Mouse (Mus musculus): ENCODE measurements around the gene Tra2a.

DNA sequence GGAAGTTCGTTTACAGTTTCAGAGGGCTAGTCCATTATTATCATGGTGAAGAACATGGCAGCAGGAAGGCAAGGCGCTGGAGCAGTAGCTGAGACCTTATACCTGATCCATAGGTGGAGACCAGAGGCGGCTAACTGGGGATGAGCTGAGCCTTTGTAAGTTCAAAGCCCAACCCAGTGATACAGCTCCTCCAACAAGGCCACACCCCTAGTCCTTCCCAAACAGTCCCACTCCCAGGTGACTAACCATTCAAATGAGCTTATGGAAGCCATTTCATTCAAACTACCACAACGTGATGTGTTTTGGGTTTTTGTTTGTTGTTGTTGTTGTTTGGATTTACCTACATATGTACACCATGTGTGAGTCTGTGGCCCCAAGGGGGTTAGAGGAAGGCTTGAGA lies 69.3 kb downstream of the Tra2a start:
- TF ChIP-seq POLR2A (IDR thresholded peaks at IDR 0.05; ENCODE audit: borderline replicate concordance, control insufficient read depth, low read depth, low read length) = no peak
- TF ChIP-seq CTCF (IDR thresholded peaks at IDR 0.05; ENCODE audit: control insufficient read depth, insufficient read depth, low read length) = no peak
